In genomic region chr3:81017385-81018051, GRCm38 (mm10) we compare ENCODE assay signal across 7 mouse cellular contexts. TPM values are rescaled to one million over a fixed set of nuclear protein-coding genes. Genes with fewer than 3 reads are reported as not detected.
A peak's percentile ranks its signal among the peaks of the same experiment; 100 is the strongest.
DNase-seq lines count a peak whose midpoint lies in the region; ATAC-seq and TF ChIP-seq lines count a peak whose summit lies in the region.

No protein-coding gene starts in this region.

- H3K27me3 ChIP-seq in stomach, embryonic 16.5 days (ENCODE audit: control insufficient read depth, insufficient read depth, low read length), result no peaks in the 10 kb centered on the region
- no peaks in the 10 kb centered on the region for H3K27me3 ChIP-seq in neural tube, embryonic 15.5 days (replicated peaks)

- no peak overlapping the region for H3K4me3 ChIP-seq in stomach, embryonic 16.5 days (replicated peaks; ENCODE audit: low read length)
- no peak overlapping the region for H3K4me3 ChIP-seq in layer of hippocampus, adult 2 months
- H3K4me3 ChIP-seq in neural tube, embryonic 15.5 days (replicated peaks), result no peak overlapping the region

- WGBS in stomach, embryonic 16.5 days, result 70% methylated on average over 5 of the region's 5 CpGs
- WGBS in neural tube, embryonic 15.5 days, result 88% methylated on average over 5 of the region's 5 CpGs

- H3K9ac ChIP-seq in stomach, embryonic 16.5 days (ENCODE audit: low read length), result no peak overlapping the region
- no peak overlapping the region for H3K9ac ChIP-seq in neural tube, embryonic 15.5 days (replicated peaks)

- no peaks in the 10 kb centered on the region for H3K4me1 ChIP-seq in stomach, embryonic 16.5 days (ENCODE audit: control insufficient read depth, insufficient read depth, low read length)
- H3K4me1 ChIP-seq in neural tube, embryonic 15.5 days, result no peaks in the 10 kb centered on the region

- peak overlapping the region; percentile 47; the same call in 1 of the 2 replicates for H3K27ac ChIP-seq in stomach, embryonic 16.5 days (ENCODE audit: low read length)
- H3K27ac ChIP-seq in layer of hippocampus, adult 2 months, result no peak overlapping the region
- H3K27ac ChIP-seq in neural tube, embryonic 15.5 days (replicated peaks), result no peak overlapping the region

- no peak overlapping the region for H3K4me2 ChIP-seq in stomach, embryonic 16.5 days (ENCODE audit: low read depth, low read length)
- H3K4me2 ChIP-seq in neural tube, embryonic 15.5 days, result no peak overlapping the region

- TF ChIP-seq CTCF in layer of hippocampus, adult 2 months (conservative IDR thresholded peaks at IDR 0.05), result no peak

- peak; percentile 93 for ATAC-seq in stomach, embryonic 16.5 days (ENCODE audit: insufficient read depth, low FRiP score)
- no peak for ATAC-seq in neural tube, embryonic 15.5 days (ENCODE audit: low FRiP score)

- H3K36me3 ChIP-seq in stomach, embryonic 16.5 days (ENCODE audit: control insufficient read depth, insufficient read depth, low read length), result no peaks in the 10 kb centered on the region
- no peaks in the 10 kb centered on the region for H3K36me3 ChIP-seq in neural tube, embryonic 15.5 days

- no peaks in the 10 kb centered on the region for H3K9me3 ChIP-seq in stomach, embryonic 16.5 days (replicated peaks; ENCODE audit: control insufficient read depth, low read length)
- no peaks in the 10 kb centered on the region for H3K9me3 ChIP-seq in neural tube, embryonic 15.5 days (replicated peaks)

- DNase-seq in 416B (ENCODE audit: low read depth), result peak; percentile 69
- peak; percentile 84 for DNase-seq in MN1 (ENCODE audit: low spot score)
- peak; percentile 17 for DNase-seq in gastrocnemius, postnatal 25 days
- peak; percentile 80 for DNase-seq in kidney, postnatal 14 days
- no peak for DNase-seq in layer of hippocampus, adult 2 months (ENCODE audit: low spot score in 2 of 2)

RNA-seq across cellular contexts. Expression of gene Pdgfc, which starts 18.7 kb away (rescaled TPM):
- 1 to 10 TPM; 2.0 to 2.2 TPM for total RNA-seq in gastrocnemius, postnatal 25 days (2021)
- 15.5 and 16.2 TPM in 2 replicates for polyA plus RNA-seq in stomach, embryonic 16.5 days (2015; fragmentation: Nextera tagmentation; extraction: Ambion mirVana)
- total RNA-seq in layer of hippocampus, adult 2 months (2021), result 1 to 10 TPM; 5.4 to 5.5 TPM
- polyA plus RNA-seq in neural tube, embryonic 15.5 days (2015; fragmentation: Nextera tagmentation; extraction: Ambion mirVana), result 4.2 and 5.8 TPM in 2 replicates

Comparison
In these comparisons a context has a peak if more than half of its experiments do, and no peak if none do; other contexts are left out.
1. DNase-seq: peak in 416B (single experiment), MN1 (single experiment), gastrocnemius, postnatal 25 days (single experiment) and kidney, postnatal 14 days (single experiment); none in layer of hippocampus, adult 2 months (0 of 2).